Mouse (Mus musculus): Measurements from ENCODE around the gene Slc19a3. TPM values are rescaled to one million over a fixed set of nuclear protein-coding genes. Genes with fewer than 3 reads are reported as not detected.

Slc19a3 gene
- total and polyA plus RNA-seq, 2 experiments from 2014 or later, result 0.99 to 1.3 TPM

GRCm38 (mm10) chr1:83039080-83039479, 832 bp upstream of the Slc19a3 start:
- no peak for DNase-seq
- Histone ChIP-seq H3K4me3 (ENCODE audit: low read depth, low read length) (no peak overlapping the region), H3K9ac (no peak overlapping the region), H3K4me1 (ENCODE audit: insufficient read depth) (no peaks in the 10 kb centered on the region), H3K27ac (ENCODE audit: low read depth, low read length) (no peak overlapping the region), H3K36me3 (ENCODE audit: insufficient read depth) (no peaks in the 10 kb centered on the region), H3K27me3 (ENCODE audit: insufficient read depth, low read length) (no peaks in the 10 kb centered on the region), H3K4me2 (ENCODE audit: low read depth) (no peak overlapping the region), H3K9me3 (ENCODE audit: low read length) (no peaks in the 10 kb centered on the region)
- WGBS, result 82% methylated on average over 4 of the region's 4 CpGs
- no peak for TF ChIP-seq CTCF (IDR thresholded peaks at IDR 0.05; ENCODE audit: low read depth)
- no peak for ATAC-seq

GRCm38 (mm10) chr1:83036892-83037667, 1.2 kb downstream of the Slc19a3 start:
- H3K27ac ChIP-seq (ENCODE audit: low read depth, low read length), result no peak overlapping the region
- no peaks in the 10 kb centered on the region for H3K9me3 ChIP-seq (ENCODE audit: low read length)
- H3K4me2 ChIP-seq (ENCODE audit: low read depth), result no peak overlapping the region
- H3K4me3 ChIP-seq (ENCODE audit: low read depth, low read length), result no peak overlapping the region
- no peaks in the 10 kb centered on the region for H3K27me3 ChIP-seq (ENCODE audit: insufficient read depth, low read length)
- no peaks in the 10 kb centered on the region for H3K36me3 ChIP-seq (ENCODE audit: insufficient read depth)
- TF ChIP-seq CTCF (IDR thresholded peaks at IDR 0.05; ENCODE audit: low read depth), result no peak
- H3K4me1 ChIP-seq (ENCODE audit: insufficient read depth), result no peaks in the 10 kb centered on the region
- ATAC-seq (no peak), DNase-seq (no peak)
- H3K9ac ChIP-seq, result no peak overlapping the region
- WGBS, result 62% methylated on average over 11 of the region's 11 CpGs

- ATAC-seq (no peak), DNase-seq (no peak)
- Histone ChIP-seq H3K27me3 (ENCODE audit: insufficient read depth, low read length) (no peaks in the 10 kb centered on the region), H3K36me3 (ENCODE audit: insufficient read depth) (no peaks in the 10 kb centered on the region), H3K27ac (ENCODE audit: low read depth, low read length) (no peak overlapping the region), H3K9ac (no peak overlapping the region), H3K9me3 (ENCODE audit: low read length) (no peaks in the 10 kb centered on the region), H3K4me2 (ENCODE audit: low read depth) (no peak overlapping the region), H3K4me3 (ENCODE audit: low read depth, low read length) (no peak overlapping the region), H3K4me1 (ENCODE audit: insufficient read depth) (no peaks in the 10 kb centered on the region)
- WGBS, result 66% methylated on average over 5 of the region's 5 CpGs
- TF ChIP-seq CTCF (IDR thresholded peaks at IDR 0.05; ENCODE audit: low read depth), result no peak
Measured at GRCm38 (mm10) chr1:83034509-83034908, 3.7 kb downstream of the Slc19a3 start.

- Histone ChIP-seq H3K4me3 (ENCODE audit: low read depth, low read length) (no peak overlapping the region), H3K27me3 (ENCODE audit: insufficient read depth, low read length) (no peaks in the 10 kb centered on the region), H3K9me3 (ENCODE audit: low read length) (no peaks in the 10 kb centered on the region), H3K4me2 (ENCODE audit: low read depth) (no peak overlapping the region), H3K4me1 (ENCODE audit: insufficient read depth) (no peaks in the 10 kb centered on the region), H3K36me3 (ENCODE audit: insufficient read depth) (no peaks in the 10 kb centered on the region), H3K9ac (no peak overlapping the region), H3K27ac (ENCODE audit: low read depth, low read length) (no peak overlapping the region)
- no peak for DNase-seq
- no peak for TF ChIP-seq CTCF (IDR thresholded peaks at IDR 0.05; ENCODE audit: low read depth)
- ATAC-seq, result no peak
- 92% methylated on average over 6 of the region's 6 CpGs for WGBS
Measured at GRCm38 (mm10) chr1:83032508-83032907, 5.7 kb downstream of the Slc19a3 start.

- no peaks in the 10 kb centered on the region for H3K4me1 ChIP-seq (ENCODE audit: insufficient read depth)
- 51% methylated on average over 1 of the region's 1 CpGs for WGBS
- no peak overlapping the region for H3K9ac ChIP-seq
- no peak overlapping the region for H3K4me3 ChIP-seq (ENCODE audit: low read depth, low read length)
- H3K27me3 ChIP-seq (ENCODE audit: insufficient read depth, low read length), result no peaks in the 10 kb centered on the region
- ATAC-seq (no peak), DNase-seq (no peak)
- no peaks in the 10 kb centered on the region for H3K36me3 ChIP-seq (ENCODE audit: insufficient read depth)
- no peak overlapping the region for H3K4me2 ChIP-seq (ENCODE audit: low read depth)
- no peak overlapping the region for H3K27ac ChIP-seq (ENCODE audit: low read depth, low read length)
- H3K9me3 ChIP-seq (ENCODE audit: low read length), result no peaks in the 10 kb centered on the region
- no peak for TF ChIP-seq CTCF (IDR thresholded peaks at IDR 0.05; ENCODE audit: low read depth)
Measured at GRCm38 (mm10) chr1:83031950-83032349, 6.3 kb downstream of the Slc19a3 start.

GRCm38 (mm10) chr1:83016556-83016955, 21.7 kb downstream of the Slc19a3 start:
- TF ChIP-seq CTCF (IDR thresholded peaks at IDR 0.05; ENCODE audit: low read depth), result no peak
- WGBS, result 67% methylated on average over 1 of the region's 1 CpGs
- no peaks in the 10 kb centered on the region for H3K4me1 ChIP-seq (ENCODE audit: insufficient read depth)
- ATAC-seq (no peak), DNase-seq (no peak)
- no peaks in the 10 kb centered on the region for H3K36me3 ChIP-seq (ENCODE audit: insufficient read depth)
- H3K9ac ChIP-seq, result no peak overlapping the region
- no peak overlapping the region for H3K4me3 ChIP-seq (ENCODE audit: low read depth, low read length)
- no peaks in the 10 kb centered on the region for H3K9me3 ChIP-seq (ENCODE audit: low read length)
- H3K27me3 ChIP-seq (ENCODE audit: insufficient read depth, low read length), result no peaks in the 10 kb centered on the region
- no peak overlapping the region for H3K27ac ChIP-seq (ENCODE audit: low read depth, low read length)
- H3K4me2 ChIP-seq (ENCODE audit: low read depth), result no peak overlapping the region

- Histone ChIP-seq H3K4me1 (ENCODE audit: insufficient read depth) (no peaks in the 10 kb centered on the region), H3K9me3 (ENCODE audit: low read length) (no peaks in the 10 kb centered on the region), H3K27ac (ENCODE audit: low read depth, low read length) (no peak overlapping the region), H3K4me3 (ENCODE audit: low read depth, low read length) (no peak overlapping the region), H3K9ac (no peak overlapping the region), H3K27me3 (ENCODE audit: insufficient read depth, low read length) (no peaks in the 10 kb centered on the region), H3K36me3 (ENCODE audit: insufficient read depth) (no peaks in the 10 kb centered on the region), H3K4me2 (ENCODE audit: low read depth) (no peak overlapping the region)
- TF ChIP-seq CTCF (IDR thresholded peaks at IDR 0.05; ENCODE audit: low read depth), result no peak
- no peak for DNase-seq
- 84% methylated on average over 10 of the region's 10 CpGs for WGBS
- ATAC-seq, result no peak
Measured at GRCm38 (mm10) chr1:83015329-83015879, 22.8 kb downstream of the Slc19a3 start.

Measured in forebrain, postnatal 0 days (tissue).